In the genomic region with DNA sequence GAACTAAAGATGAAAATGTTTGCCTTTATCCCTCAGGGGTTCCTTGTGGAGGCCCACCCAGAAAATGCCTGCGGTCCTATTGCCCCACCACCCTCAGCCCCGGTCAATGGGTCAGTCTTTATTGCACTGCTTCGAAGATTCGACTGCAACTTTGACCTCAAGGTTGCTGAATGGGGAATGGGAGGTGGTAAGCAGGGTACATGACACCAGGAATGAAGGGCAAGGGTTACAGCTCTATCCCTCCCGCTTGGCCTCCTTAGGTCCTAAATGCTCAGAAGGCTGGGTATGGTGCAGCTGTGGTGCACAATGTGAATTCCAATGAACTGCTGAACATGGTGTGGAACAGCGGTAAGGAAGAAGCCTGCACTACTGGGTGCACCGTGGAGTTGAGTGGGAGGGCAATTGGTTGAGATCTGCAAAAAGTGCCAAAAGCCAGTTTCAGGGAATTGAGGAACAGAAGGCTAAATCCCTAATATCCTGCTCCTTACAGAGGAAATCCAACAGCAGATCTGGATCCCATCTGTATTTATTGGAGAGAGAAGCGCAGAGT, we compare ENCODE assay signal across 8 mouse cellular contexts. TPM values are rescaled to one million over a fixed set of nuclear protein-coding genes. Genes with fewer than 3 reads are reported as not detected.
DNase-seq lines count a peak whose midpoint lies in the region; ATAC-seq and TF ChIP-seq lines count a peak whose summit lies in the region.

No protein-coding gene starts in this region.

- no peak for TF ChIP-seq EP300 in CH12.LX (IDR thresholded peaks at IDR 0.05; ENCODE audit: low read length)

- H3K36me3 ChIP-seq in kidney, embryonic 15.5 days = peaks cover 67% of the 10 kb centered on the region
- H3K36me3 ChIP-seq in CH12.LX (replicated peaks in 1 of 2; ENCODE audit: control insufficient read depth in 1 of 2, insufficient read depth in 1 of 2, low read length in 1 of 2) = peaks cover 48 to 66% of the 10 kb centered on the region in 2 experiments
- peaks cover 58% of the 10 kb centered on the region for H3K36me3 ChIP-seq in embryonic facial prominence, embryonic 12.5 days
- H3K36me3 ChIP-seq in liver, embryonic 11.5 days (ENCODE audit: control insufficient read depth, insufficient read depth, low read length) = peaks cover 46% of the 10 kb centered on the region

- peak overlapping the region; percentile 87; the same call in 1 of the 2 replicates for H3K9ac ChIP-seq in kidney, embryonic 15.5 days
- H3K9ac ChIP-seq in CH12.LX (ENCODE audit: insufficient read depth, low read depth) = no peak overlapping the region; the same call in 1 of the 2 replicates
- H3K9ac ChIP-seq in embryonic facial prominence, embryonic 12.5 days = no peak overlapping the region
- peak overlapping the region; percentile 95 for H3K9ac ChIP-seq in liver, embryonic 11.5 days (ENCODE audit: low read depth, low read length)

- WGBS in kidney, embryonic 15.5 days = 71% methylated on average over 8 of the region's 8 CpGs
- WGBS in embryonic facial prominence, embryonic 12.5 days = 81% methylated on average over 8 of the region's 8 CpGs
- 82% methylated on average over 8 of the region's 8 CpGs for WGBS in liver, embryonic 11.5 days

- peaks cover 75% of the 10 kb centered on the region for H3K79me2 ChIP-seq in CH12.LX (replicated peaks; ENCODE audit: control insufficient read depth, extremely low read depth, insufficient read depth, poor library complexity, severe bottlenecking)

- TF ChIP-seq RAD21 in CH12.LX (IDR thresholded peaks at IDR 0.05; ENCODE audit: low read depth, low read length) = no peak

- in situ Hi-C loops in CH12.LX (cut with MboI; ENCODE audit: low pct_ligation_motif_present, low pct_unique_long_range_greater_than_20kb, low sequenced_read_pairs) = no loop called here

- DNase-seq in kidney, postnatal 4 days = no peak
- DNase-seq in CH12.LX (ENCODE audit: extremely low read depth) = peak; percentile 15
- no peak for DNase-seq in liver, embryonic 11.5 days (ENCODE audit: low spot score)
- no peak for DNase-seq in ovary, postnatal 10 days (ENCODE audit: low spot score)
- DNase-seq in left cerebral cortex, adult 8-10 months (ENCODE audit: low spot score in 2 of 2) = no peak
- DNase-seq in spleen, postnatal 36 days (ENCODE audit: low spot score in 2 of 2) = no peak

- H3K9me3 ChIP-seq in kidney, embryonic 15.5 days (replicated peaks) = no peaks in the 10 kb centered on the region
- no peaks in the 10 kb centered on the region for H3K9me3 ChIP-seq in CH12.LX (replicated peaks; ENCODE audit: low read length)
- H3K9me3 ChIP-seq in embryonic facial prominence, embryonic 12.5 days = no peaks in the 10 kb centered on the region
- no peaks in the 10 kb centered on the region for H3K9me3 ChIP-seq in liver, embryonic 11.5 days (ENCODE audit: control insufficient read depth, low read length)

- dilution Hi-C loops in CH12.LX (cut with MboI; ENCODE audit: extremely low pct_ligation_motif_present, extremely low pct_unique_long_range_greater_than_20kb, low sequenced_read_pairs) = no loop called here

- H3K27me3 ChIP-seq in kidney, embryonic 15.5 days = no peaks in the 10 kb centered on the region
- H3K27me3 ChIP-seq in CH12.LX (replicated peaks) = no peaks in the 10 kb centered on the region
- no peaks in the 10 kb centered on the region for H3K27me3 ChIP-seq in embryonic facial prominence, embryonic 12.5 days
- H3K27me3 ChIP-seq in liver, embryonic 11.5 days (replicated peaks; ENCODE audit: control insufficient read depth, insufficient read depth, low read length) = no peaks in the 10 kb centered on the region

- TF ChIP-seq CTCF in CH12.LX (conservative IDR thresholded peaks at IDR 0.05 in 1 of 2, IDR thresholded peaks at IDR 0.05 in 1 of 2; ENCODE audit: low read depth in 2 of 2, low read length in 2 of 2) = no peak

- TF ChIP-seq POLR2A in CH12.LX (IDR thresholded peaks at IDR 0.05; ENCODE audit: low read depth, low read length) = peak; percentile 47; the same call in 1 of the 2 replicates

- peaks cover 66% of the 10 kb centered on the region for H3K4me1 ChIP-seq in kidney, embryonic 15.5 days
- peaks cover 25 to 56% of the 10 kb centered on the region in 2 experiments for H3K4me1 ChIP-seq in CH12.LX (ENCODE audit: control insufficient read depth in 1 of 2, insufficient read depth in 2 of 2)
- H3K4me1 ChIP-seq in embryonic facial prominence, embryonic 12.5 days = peaks cover 41% of the 10 kb centered on the region
- peaks cover 56% of the 10 kb centered on the region for H3K4me1 ChIP-seq in liver, embryonic 11.5 days (replicated peaks; ENCODE audit: control insufficient read depth, insufficient read depth, low read length)

- no peak for ATAC-seq in kidney, embryonic 15.5 days (replicated peaks; ENCODE audit: low FRiP score)
- no peak for ATAC-seq in embryonic facial prominence, embryonic 12.5 days (ENCODE audit: insufficient number of reproducible peaks, insufficient read depth, low FRiP score, low TSS enrichment)
- no peak for ATAC-seq in liver, embryonic 11.5 days (replicated peaks; ENCODE audit: low FRiP score)

- peak overlapping the region; percentile 96 for H3K4me2 ChIP-seq in kidney, embryonic 15.5 days
- H3K4me2 ChIP-seq in CH12.LX (ENCODE audit: insufficient read depth, low read depth, poor library complexity, severe bottlenecking) = peak overlapping the region; percentile 95
- 0 out of 2 replicates have a peak overlapping the region, but pooled peaks have one; percentile 98 for H3K4me2 ChIP-seq in embryonic facial prominence, embryonic 12.5 days (replicated peaks)
- H3K4me2 ChIP-seq in liver, embryonic 11.5 days = peak overlapping the region; percentile 92

- peak overlapping the region; percentile 84 for H3K4me3 ChIP-seq in kidney, embryonic 15.5 days (replicated peaks)
- no peak overlapping the region for H3K4me3 ChIP-seq in CH12.LX (replicated peaks in 1 of 3; ENCODE audit: low read depth in 2 of 3, low read length in 2 of 3, poor library complexity in 1 of 3)
- H3K4me3 ChIP-seq in embryonic facial prominence, embryonic 12.5 days = 0 out of 2 replicates have a peak overlapping the region, but pooled peaks have one; percentile 12
- H3K4me3 ChIP-seq in liver, embryonic 11.5 days (ENCODE audit: low read depth, low read length) = peak overlapping the region; percentile 92

- no peak overlapping the region for H3K27ac ChIP-seq in kidney, embryonic 15.5 days
- H3K27ac ChIP-seq in CH12.LX (ENCODE audit: insufficient read depth, low read depth) = peak overlapping the region; percentile 3; the same call in 1 of the 2 replicates
- H3K27ac ChIP-seq in embryonic facial prominence, embryonic 12.5 days = no peak overlapping the region
- H3K27ac ChIP-seq in liver, embryonic 11.5 days (ENCODE audit: low read depth, low read length) = peak overlapping the region; percentile 98

TF ChIP-seq in CH12.LX, 34 proteins besides CTCF, POLR2A, EP300 and RAD21:
- TF ChIP-seq POLR2AphosphoS2 (IDR thresholded peaks at IDR 0.05; ENCODE audit: low read depth, low read length) (peak; percentile 17), SMC3 (IDR thresholded peaks at IDR 0.05; ENCODE audit: low read depth, low read length) (no peak)
TF ChIP-seq in CH12.LX: peak in this region for 1.

RNA-seq across cellular contexts. Expression of a gene that starts 2.0 kb away (rescaled TPM):
- 178 and 186 TPM in 2 replicates for polyA plus RNA-seq in kidney, embryonic 15.5 days (2015; fragmentation: Nextera tagmentation; extraction: Ambion mirVana)
- total RNA-seq in CH12.LX (2012; rRNA removed) (96.9 and 99.0 TPM in 2 replicates), CH12.LX (2014; rRNA removed) (121 and 135 TPM in 2 replicates)
- polyA plus RNA-seq in CH12.LX (2012; ENCODE audit: insufficient read length, low read depth) = 127 and 132 TPM in 2 replicates
- 159 and 160 TPM in 2 replicates for polyA plus RNA-seq in embryonic facial prominence, embryonic 12.5 days (2016; fragmentation: Nextera tagmentation; extraction: Ambion mirVana)
- 115 and 126 TPM in 2 replicates for polyA plus RNA-seq in liver, embryonic 11.5 days (2014; fragmentation: Nextera tagmentation; extraction: Ambion mirVana)
- total RNA-seq in left cerebral cortex, adult 8-10 months (2022) = 100 to 1,000 TPM; 124 to 140 (median 132) TPM

RNA-seq across cellular contexts. Expression of a gene that starts 2.2 kb away (rescaled TPM):
- 115 and 122 TPM in 2 replicates for polyA plus RNA-seq in kidney, embryonic 15.5 days (2015; fragmentation: Nextera tagmentation; extraction: Ambion mirVana)
- total RNA-seq in CH12.LX (2012; rRNA removed) (23.5 and 24.0 TPM in 2 replicates), CH12.LX (2014; rRNA removed) (24.1 and 25.5 TPM in 2 replicates)
- 28.0 and 31.7 TPM in 2 replicates for polyA plus RNA-seq in CH12.LX (2012; ENCODE audit: insufficient read length, low read depth)
- polyA plus RNA-seq in embryonic facial prominence, embryonic 12.5 days (2016; fragmentation: Nextera tagmentation; extraction: Ambion mirVana) = 96.5 and 104 TPM in 2 replicates
- polyA plus RNA-seq in liver, embryonic 11.5 days (2014; fragmentation: Nextera tagmentation; extraction: Ambion mirVana) = 113 and 114 TPM in 2 replicates
- total RNA-seq in left cerebral cortex, adult 8-10 months (2022) = 10 to 100 TPM; 87.8 to 96.5 (median 89.7) TPM

RNA-seq across cellular contexts. Expression of a gene that starts 5.2 kb away (rescaled TPM):
- polyA plus RNA-seq in kidney, embryonic 15.5 days (2015; fragmentation: Nextera tagmentation; extraction: Ambion mirVana) = 1,914 and 2,031 TPM in 2 replicates
- total RNA-seq in CH12.LX (2012; rRNA removed) (1,045 and 1,143 TPM in 2 replicates), CH12.LX (2014; rRNA removed) (799 and 844 TPM in 2 replicates)
- 2,575 and 2,624 TPM in 2 replicates for polyA plus RNA-seq in CH12.LX (2012; ENCODE audit: insufficient read length, low read depth)
- polyA plus RNA-seq in embryonic facial prominence, embryonic 12.5 days (2016; fragmentation: Nextera tagmentation; extraction: Ambion mirVana) = 1,467 and 1,498 TPM in 2 replicates
- polyA plus RNA-seq in liver, embryonic 11.5 days (2014; fragmentation: Nextera tagmentation; extraction: Ambion mirVana) = 2,285 and 2,367 TPM in 2 replicates
- total RNA-seq in left cerebral cortex, adult 8-10 months (2022) = 100 to 1,000 TPM; 203 to 237 (median 220) TPM

RNA-seq across cellular contexts. Expression of a gene that starts 7.7 kb away (rescaled TPM):
- polyA plus RNA-seq in kidney, embryonic 15.5 days (2015; fragmentation: Nextera tagmentation; extraction: Ambion mirVana) = 30.3 and 38.5 TPM in 2 replicates
- total RNA-seq in CH12.LX (2012; rRNA removed) (11.0 and 11.2 TPM in 2 replicates), CH12.LX (2014; rRNA removed) (22.9 and 23.0 TPM in 2 replicates)
- 26.4 and 27.5 TPM in 2 replicates for polyA plus RNA-seq in CH12.LX (2012; ENCODE audit: insufficient read length, low read depth)
- polyA plus RNA-seq in embryonic facial prominence, embryonic 12.5 days (2016; fragmentation: Nextera tagmentation; extraction: Ambion mirVana) = 20.1 and 27.9 TPM in 2 replicates
- polyA plus RNA-seq in liver, embryonic 11.5 days (2014; fragmentation: Nextera tagmentation; extraction: Ambion mirVana) = 19.8 and 20.1 TPM in 2 replicates
- total RNA-seq in left cerebral cortex, adult 8-10 months (2022) = 10 to 100 TPM; 10.5 to 14.1 (median 12.5) TPM

RNA-seq across cellular contexts. Expression of a gene that starts 10.3 kb away (rescaled TPM):
- polyA plus RNA-seq in kidney, embryonic 15.5 days (2015; fragmentation: Nextera tagmentation; extraction: Ambion mirVana) = 0.19 and 0.30 TPM in 2 replicates
- total RNA-seq in CH12.LX (2012; rRNA removed) (0.25 TPM in 2 replicates), CH12.LX (2014; rRNA removed) (not detected in 2 replicates)
- polyA plus RNA-seq in CH12.LX (2012; ENCODE audit: insufficient read length, low read depth) = 0.84 and 1.1 TPM in 2 replicates
- 0.15 and 0.27 TPM in 2 replicates for polyA plus RNA-seq in embryonic facial prominence, embryonic 12.5 days (2016; fragmentation: Nextera tagmentation; extraction: Ambion mirVana)
- polyA plus RNA-seq in liver, embryonic 11.5 days (2014; fragmentation: Nextera tagmentation; extraction: Ambion mirVana) = 15.3 and 16.4 TPM in 2 replicates
- total RNA-seq in left cerebral cortex, adult 8-10 months (2022) = not detected

Comparison
In these comparisons a context has a peak if more than half of its experiments do, and no peak if none do; other contexts are left out.
1. H3K27ac ChIP-seq: peak in CH12.LX (single experiment) and liver, embryonic 11.5 days (single experiment); none in kidney, embryonic 15.5 days (single experiment) and embryonic facial prominence, embryonic 12.5 days (single experiment).
2. H3K4me3 ChIP-seq: peak in kidney, embryonic 15.5 days (single experiment), embryonic facial prominence, embryonic 12.5 days (single experiment) and liver, embryonic 11.5 days (single experiment); none in CH12.LX (0 of 3).
3. H3K9ac ChIP-seq: peak in kidney, embryonic 15.5 days (single experiment) and liver, embryonic 11.5 days (single experiment); none in CH12.LX (single experiment) and embryonic facial prominence, embryonic 12.5 days (single experiment).
4. Peak in every context shown above with its lines, with median percentiles within 50 percentile points of each other: H3K4me2 ChIP-seq.